Mouse (Mus musculus) kidney, postnatal 36 days (tissue): ENCODE data around the gene Tubd1.

Source experiments
- DNase-seq, 2 experiments: peaks; one replicate each; pipeline ENCODE4 v3.0.0; 2021 to 2022; ENCODE audit warnings: mixed read lengths in 2 of 2

Tubd1 gene

GRCm38 (mm10) chr11:86602116-86602515 is 57.3 kb downstream of the Tubd1 start:
- DNase-seq: no peak

- DNase-seq: no peak
These were observed 58.9 kb downstream of the Tubd1 start for GRCm38 (mm10) chr11:86603719-86604118.

- DNase-seq: no peak
These were observed 59.5 kb downstream of the Tubd1 start for GRCm38 (mm10) chr11:86604289-86604688.

GRCm38 (mm10) chr11:86604732-86605520 is 60.1 kb downstream of the Tubd1 start:
- DNase-seq: no peak

GRCm38 (mm10) chr11:86606621-86607339 is 62.0 kb downstream of the Tubd1 start:
- no peak for DNase-seq

GRCm38 (mm10) chr11:86607808-86608350 is 63.1 kb downstream of the Tubd1 start:
- DNase-seq: no peak

- DNase-seq: no peak
These were observed 65.4 kb downstream of the Tubd1 start for GRCm38 (mm10) chr11:86610239-86610638.

GRCm38 (mm10) chr11:86611991-86612390 is 67.2 kb downstream of the Tubd1 start:
- DNase-seq: no peak

- no peak for DNase-seq
These were observed 69.3 kb downstream of the Tubd1 start for GRCm38 (mm10) chr11:86614056-86614530.

- DNase-seq: no peak
These were observed 69.8 kb downstream of the Tubd1 start for GRCm38 (mm10) chr11:86614607-86615006.
